Mouse (Mus musculus): Measurements from ENCODE around the gene Hal.
"Not testable (repeated sequence)": the region's sequence is repeated elsewhere in the genome, so short reads cannot be mapped to it uniquely, and the experiment has no call there.

The Hal gene

DNA sequence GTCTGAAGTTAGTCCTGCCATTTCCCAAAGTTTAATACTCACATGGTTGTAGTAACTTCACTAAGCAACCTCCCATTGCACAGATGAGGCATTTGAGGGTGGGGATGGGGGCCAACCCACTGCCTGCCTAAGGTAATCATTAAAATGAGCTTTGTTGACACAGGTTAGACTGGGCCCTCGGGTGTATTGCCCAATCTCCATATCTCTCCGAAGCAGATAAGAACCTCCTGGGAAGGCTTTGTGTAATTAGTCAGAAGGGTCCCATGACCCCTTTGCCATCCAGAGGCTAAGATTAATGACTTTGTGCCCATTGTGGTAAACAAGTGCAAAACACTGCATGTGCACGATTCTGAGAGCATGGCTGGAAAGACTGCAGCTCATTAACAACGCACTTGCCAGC lies 29.2 kb downstream of the Hal start:
- no peak for DNase-seq (ENCODE audit: low spot score)

DNA sequence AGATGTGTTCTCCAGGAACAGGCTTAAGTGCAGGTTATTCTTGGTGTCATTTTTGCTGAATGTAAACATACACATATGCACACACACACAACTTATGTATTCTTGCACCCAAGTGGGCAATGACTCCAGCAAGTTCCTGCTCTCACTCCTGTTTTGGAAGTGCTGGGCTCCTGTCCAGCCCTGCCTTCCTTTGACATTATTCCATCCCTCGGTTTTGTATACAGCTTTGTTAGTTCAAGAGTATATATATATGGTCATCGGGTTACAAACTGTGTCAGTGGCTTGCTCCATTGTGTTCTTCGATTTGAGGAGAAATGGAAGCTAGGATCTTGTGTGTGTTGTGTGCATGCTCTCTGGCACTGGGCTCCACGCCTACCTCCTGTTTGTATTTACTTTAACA lies 29.6 kb downstream of the Hal start:
- no peak for DNase-seq (ENCODE audit: low spot score)

DNA sequence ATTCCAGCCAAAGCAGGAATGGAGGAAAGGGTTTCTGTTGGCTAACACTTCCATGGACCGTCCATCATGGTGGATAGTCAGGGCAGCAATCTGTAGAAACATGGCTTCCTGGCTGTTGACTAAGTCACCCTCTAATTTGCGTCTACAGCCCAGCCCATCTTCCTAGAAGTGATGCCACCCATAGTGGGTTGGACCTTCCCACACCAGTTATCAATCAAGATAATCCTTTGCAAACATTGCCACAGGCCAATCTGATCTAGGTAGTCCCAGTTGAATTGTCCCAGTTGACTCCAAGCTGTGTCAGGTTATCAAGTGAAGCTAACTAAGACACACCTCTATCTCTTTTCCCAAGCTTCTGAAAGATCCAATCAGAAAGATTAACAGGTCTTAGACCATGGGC lies 30.1 kb downstream of the Hal start:
- no peak for DNase-seq (ENCODE audit: low spot score)

GRCm38 (mm10) chr10:93519159-93519558 lies 30.6 kb downstream of the Hal start:
- no peak for DNase-seq (ENCODE audit: low spot score)

GRCm38 (mm10) chr10:93519756-93520155 lies 31.2 kb downstream of the Hal start:
- no peak for DNase-seq (ENCODE audit: low spot score)

DNA sequence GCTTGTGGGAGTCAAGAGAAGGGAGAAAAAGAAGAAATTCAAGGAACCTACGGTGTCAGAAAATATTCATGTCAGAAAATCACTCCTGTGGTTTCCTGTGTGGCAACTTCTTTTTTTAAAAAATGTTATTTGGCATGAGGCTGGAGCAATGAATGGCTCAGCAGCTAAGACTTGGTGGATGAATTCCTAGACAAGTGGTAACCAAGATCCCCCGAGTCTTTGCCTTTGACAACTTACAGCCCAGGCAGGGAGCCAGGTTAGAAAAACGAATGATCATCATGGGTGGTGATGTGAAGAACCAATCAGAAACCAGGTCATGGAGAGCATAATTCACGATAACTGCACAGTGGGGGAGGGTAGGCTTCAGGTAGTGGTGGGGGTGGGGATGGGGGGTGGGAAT lies 32.4 kb downstream of the Hal start:
- no peak for DNase-seq (ENCODE audit: low spot score)

GRCm38 (mm10) chr10:93525329-93525728 lies 36.8 kb downstream of the Hal start:
- no peak for DNase-seq (ENCODE audit: low spot score)

GRCm38 (mm10) chr10:93538287-93538686 lies 49.7 kb downstream of the Hal start:
- DNase-seq (ENCODE audit: low spot score) = no peak

GRCm38 (mm10) chr10:93538818-93539217 lies 50.2 kb downstream of the Hal start:
- no peak for DNase-seq (ENCODE audit: low spot score)

DNA sequence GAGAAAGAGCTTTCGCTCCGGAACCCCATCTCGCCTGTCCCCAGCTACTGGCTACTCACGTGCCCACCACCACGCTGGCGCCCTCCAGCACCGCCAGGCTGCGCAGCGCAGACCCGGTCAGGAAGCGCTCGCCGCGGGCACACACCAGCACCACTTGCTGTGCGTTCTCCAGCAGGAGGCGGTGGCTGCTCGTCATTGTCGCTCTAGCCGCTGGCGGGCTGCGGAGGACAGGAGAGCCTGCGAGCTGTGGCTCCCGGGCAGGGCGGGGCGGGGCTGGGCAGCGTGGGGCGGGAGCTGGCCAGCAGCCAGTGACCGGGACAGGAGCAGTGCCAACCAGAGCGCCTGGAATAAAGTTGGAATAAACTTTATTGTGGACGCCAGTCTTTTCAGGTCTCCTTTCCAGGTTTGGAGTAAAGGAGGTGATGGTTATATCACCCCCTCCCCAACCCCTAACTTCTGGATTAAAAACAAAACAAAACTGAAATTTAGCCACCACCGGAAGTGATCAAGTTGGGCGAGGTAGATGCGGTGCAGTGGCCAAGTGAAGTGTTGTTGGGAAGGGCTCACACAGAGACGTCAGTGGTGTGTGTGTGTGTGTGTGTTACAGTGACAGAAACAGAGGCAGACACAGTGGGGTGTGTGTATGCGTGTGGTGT lies 51.3 kb downstream of the Hal start, which contains the start of gene Amdhd1:
Gene Amdhd1 (minus strand): TSS at position 259 of the 656 bp plus-strand sequence.
- peak; percentile 8 for DNase-seq (ENCODE audit: low spot score)

GRCm38 (mm10) chr10:93540431-93541210 lies 52.1 kb downstream of the Hal start, which contains the start of gene Ccdc38:
Gene Ccdc38 (plus strand): TSS chr10:93540632.
- DNase-seq (ENCODE audit: low spot score) = no peak

GRCm38 (mm10) chr10:93541585-93541984 lies 53.0 kb downstream of the Hal start:
- no peak for DNase-seq (ENCODE audit: low spot score)

- no peak for DNase-seq (ENCODE audit: low spot score)
These were observed 53.8 kb downstream of the Hal start for GRCm38 (mm10) chr10:93542356-93542755.

- DNase-seq (ENCODE audit: low spot score) = no peak
These were observed 54.6 kb downstream of the Hal start for GRCm38 (mm10) chr10:93543176-93543575.

GRCm38 (mm10) chr10:93544172-93544571 lies 55.6 kb downstream of the Hal start:
- no peak for DNase-seq (ENCODE audit: low spot score)

DNA sequence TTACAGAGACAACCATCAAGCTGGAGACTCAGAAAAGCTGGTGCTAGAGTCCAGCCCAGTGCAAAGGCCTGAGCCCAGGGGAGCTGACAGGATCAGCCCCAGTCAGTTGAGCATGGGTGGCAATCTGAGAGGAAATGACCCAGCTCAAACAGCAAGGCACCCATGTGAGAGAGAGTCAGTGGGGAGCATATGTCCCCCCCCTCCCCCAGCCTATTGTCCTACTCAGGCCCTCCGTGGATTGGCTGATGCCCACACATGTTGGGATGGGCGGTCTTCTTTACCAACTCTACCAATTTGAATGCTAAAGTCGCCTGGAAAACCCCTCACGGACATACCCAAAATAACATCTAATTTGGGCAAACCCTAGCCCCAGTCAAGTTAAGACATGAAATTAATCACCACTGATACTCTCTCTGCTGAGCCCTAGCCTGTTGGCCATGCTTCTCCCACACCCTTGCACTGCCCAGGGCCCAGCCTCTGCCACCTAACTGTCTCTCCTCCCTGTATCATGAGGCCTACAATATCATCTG lies 59.2 kb downstream of the Hal start:
- DNase-seq (ENCODE audit: low spot score) = no peak

GRCm38 (mm10) chr10:93548991-93549390 lies 60.4 kb downstream of the Hal start:
- DNase-seq (ENCODE audit: low spot score) = peak; percentile 42

- no peak for DNase-seq (ENCODE audit: low spot score)
These were observed 61.3 kb downstream of the Hal start for GRCm38 (mm10) chr10:93549821-93550220.

GRCm38 (mm10) chr10:93552596-93552995 lies 64.0 kb downstream of the Hal start:
- DNase-seq (ENCODE audit: low spot score) = no peak

GRCm38 (mm10) chr10:93557971-93558370 lies 69.4 kb downstream of the Hal start:
- DNase-seq (ENCODE audit: low spot score) = not testable (repeated sequence)

GRCm38 (mm10) chr10:93559786-93560185 lies 71.2 kb downstream of the Hal start:
- no peak for DNase-seq (ENCODE audit: low spot score)

DNA sequence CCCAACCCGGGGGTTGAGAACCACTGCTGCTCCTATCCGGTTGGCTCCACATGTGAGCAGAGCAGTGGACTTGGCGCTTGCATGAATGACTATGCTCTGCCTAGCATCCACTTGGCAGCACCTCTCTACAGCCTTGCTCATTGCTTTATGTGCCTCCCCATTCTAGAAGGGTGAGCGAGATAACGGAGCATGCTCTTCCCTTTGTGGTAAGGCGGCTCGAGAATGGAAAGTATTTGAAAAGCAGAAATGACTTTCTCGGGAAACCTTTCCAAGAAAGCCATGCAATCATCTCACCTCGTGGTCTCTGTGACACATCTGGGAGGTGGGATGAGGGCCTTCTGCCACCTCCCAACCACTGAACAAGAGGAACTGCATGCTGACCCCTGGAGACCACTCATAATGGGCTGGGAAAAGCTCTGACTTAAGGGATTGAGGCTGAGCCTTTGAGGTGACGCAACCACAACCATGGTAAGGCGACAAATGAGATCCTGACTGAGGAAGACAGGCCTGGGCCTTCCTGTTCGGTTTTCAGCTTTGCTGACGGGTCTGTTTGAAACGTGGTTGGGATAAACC lies 76.0 kb downstream of the Hal start:
- DNase-seq (ENCODE audit: low spot score) = no peak

DNA sequence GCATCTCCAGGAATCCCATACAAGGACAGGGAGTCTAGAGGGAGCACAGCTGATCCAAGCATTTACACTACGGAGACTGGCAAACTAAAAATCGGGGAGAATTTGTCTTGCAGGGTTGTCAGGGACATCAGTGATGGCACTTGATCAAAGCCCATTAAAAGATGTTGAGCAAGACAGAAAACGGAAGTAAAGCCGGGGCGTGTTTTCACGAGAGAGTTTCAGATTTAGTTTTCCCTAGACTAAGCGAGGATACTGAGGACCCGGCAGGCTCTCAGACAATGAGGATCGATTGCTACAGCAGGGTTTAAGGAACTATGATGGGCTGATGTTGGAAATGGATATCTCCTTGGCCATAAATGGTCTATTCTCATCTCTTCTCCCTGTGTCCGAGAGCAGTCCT lies 78.5 kb downstream of the Hal start:
- no peak for DNase-seq (ENCODE audit: low spot score)
